29 mouse cellular contexts compared by ENCODE assay signal in genomic region chr2:124702621-124703020, GRCm38 (mm10).
DNase-seq lines count a peak whose midpoint lies in the region; ATAC-seq and TF ChIP-seq lines count a peak whose summit lies in the region.
"Had no signal": no experiment of that assay in that cellular context is flagged by ENCODE, and none has a peak within 500 bp of the region (broad histone marks: within the 10 kb centered on the region; RNA-seq: fewer than 3 reads in every experiment).

No protein-coding gene starts in this region.

- H3K4me2 ChIP-seq in midbrain, embryonic 16.5 days (ENCODE audit: low read length) = no peak overlapping the region
- H3K4me2 ChIP-seq in forebrain, embryonic 11.5 days (ENCODE audit: low read depth, low read length, severe bottlenecking) = no peak overlapping the region
- H3K4me2 ChIP-seq: embryonic facial prominence, embryonic 13.5 days; heart, embryonic 15.5 days; intestine, embryonic 15.5 days; kidney, embryonic 15.5 days; limb, embryonic 15.5 days; liver, embryonic 13.5 days; midbrain, embryonic 13.5 days had no signal

- WGBS in midbrain, embryonic 16.5 days = 84% methylated on average over 10 of the region's 10 CpGs
- WGBS in forebrain, embryonic 11.5 days = 91% methylated on average over 10 of the region's 10 CpGs

- H3K4me1 ChIP-seq in midbrain, embryonic 16.5 days (ENCODE audit: control insufficient read depth, insufficient read depth, low read length) = no peaks in the 10 kb centered on the region; the same call in 1 of the 2 replicates
- no peaks in the 10 kb centered on the region for H3K4me1 ChIP-seq in forebrain, embryonic 11.5 days (replicated peaks; ENCODE audit: control insufficient read depth, insufficient read depth, low read length)
- H3K4me1 ChIP-seq: intestine, embryonic 15.5 days; liver, embryonic 13.5 days had no signal

- ATAC-seq in midbrain, embryonic 16.5 days = no peak
- ATAC-seq in forebrain, embryonic 11.5 days (replicated peaks; ENCODE audit: low FRiP score) = no peak
- ATAC-seq: forebrain, postnatal 0 days; hindbrain, postnatal 0 days; intestine, embryonic 15.5 days; midbrain, embryonic 13.5 days had no signal

- H3K27ac ChIP-seq in midbrain, embryonic 16.5 days (ENCODE audit: low read length) = no peak overlapping the region
- H3K27ac ChIP-seq in forebrain, embryonic 11.5 days (ENCODE audit: low read depth, low read length) = no peak overlapping the region
- H3K27ac ChIP-seq: embryonic facial prominence, embryonic 13.5 days; forebrain, embryonic 10.5 days; heart, embryonic 10.5 days; heart, embryonic 15.5 days; hindbrain, postnatal 0 days; intestine, embryonic 15.5 days; kidney, embryonic 15.5 days; limb, embryonic 15.5 days; liver, embryonic 13.5 days; macrophage; midbrain, embryonic 13.5 days had no signal

- no peak for TF ChIP-seq POLR2A in brain, embryonic 14.5 days (IDR thresholded peaks at IDR 0.05; ENCODE audit: borderline replicate concordance, extremely low read depth, insufficient read depth, insufficient read length, poor library complexity, severe bottlenecking)

- no peaks in the 10 kb centered on the region for H3K27me3 ChIP-seq in midbrain, embryonic 16.5 days (ENCODE audit: control insufficient read depth, insufficient read depth, low read depth, low read length)
- no peaks in the 10 kb centered on the region for H3K27me3 ChIP-seq in forebrain, embryonic 11.5 days (ENCODE audit: control insufficient read depth, insufficient read depth, low read length)
- H3K27me3 ChIP-seq: embryonic facial prominence, embryonic 13.5 days; heart, embryonic 15.5 days; intestine, embryonic 15.5 days; kidney, embryonic 15.5 days; limb, embryonic 15.5 days; liver, embryonic 13.5 days; midbrain, embryonic 13.5 days had no signal

- no peak overlapping the region for H3K4me3 ChIP-seq in midbrain, embryonic 16.5 days (ENCODE audit: low read depth, low read length)
- H3K4me3 ChIP-seq in forebrain, embryonic 11.5 days (ENCODE audit: low read depth, low read length) = no peak overlapping the region
- H3K4me3 ChIP-seq: embryonic facial prominence, embryonic 13.5 days; forebrain, embryonic 10.5 days; heart, embryonic 10.5 days; heart, embryonic 15.5 days; intestine, embryonic 15.5 days; kidney, embryonic 15.5 days; limb, embryonic 15.5 days; liver, embryonic 13.5 days; midbrain, embryonic 13.5 days had no signal

- H3K36me3 ChIP-seq in midbrain, embryonic 16.5 days (ENCODE audit: control insufficient read depth, insufficient read depth, low read length) = no peaks in the 10 kb centered on the region
- no peaks in the 10 kb centered on the region for H3K36me3 ChIP-seq in forebrain, embryonic 11.5 days (ENCODE audit: control insufficient read depth, insufficient read depth, low read length)
- H3K36me3 ChIP-seq: embryonic facial prominence, embryonic 13.5 days; forebrain, embryonic 10.5 days; G1E; heart, embryonic 10.5 days; heart, embryonic 15.5 days; intestine, embryonic 15.5 days; kidney, embryonic 15.5 days; limb, embryonic 15.5 days; liver, embryonic 13.5 days; midbrain, embryonic 13.5 days had no signal

- no peak overlapping the region for H3K9ac ChIP-seq in midbrain, embryonic 16.5 days (ENCODE audit: low read depth, low read length)
- H3K9ac ChIP-seq in forebrain, embryonic 11.5 days (ENCODE audit: low read length) = no peak overlapping the region
- H3K9ac ChIP-seq: embryonic facial prominence, embryonic 13.5 days; forebrain, postnatal 0 days; heart, embryonic 15.5 days; intestine, embryonic 15.5 days; kidney, embryonic 15.5 days; limb, embryonic 15.5 days; liver, embryonic 13.5 days; midbrain, embryonic 13.5 days had no signal

- peak; percentile 55 for DNase-seq in heart, adult 11 months
- no peak for DNase-seq in heart, adult 18-20 months
- peak; percentile 35 for DNase-seq in brain, embryonic 14.5 days (ENCODE audit: low read depth)
- DNase-seq in cerebellum, adult 8-10 months = peak; percentile 42
- peak; percentile 52 to 60 for DNase-seq in cerebellum, postnatal 25 days
- DNase-seq in forebrain, embryonic 11.5 days (ENCODE audit: low spot score) = no peak
- DNase-seq: adrenal gland, postnatal 14 days; embryo, embryonic 11 days; forebrain, postnatal 0 days; gastrocnemius, postnatal 10 days; kidney, postnatal 4 days; layer of hippocampus, postnatal 36 days; left cerebral cortex, postnatal 4 days; liver, embryonic 13.5 days; lung, adult 18-20 months; lung, postnatal 10 days; thymus, postnatal 4 days had no signal

- no peak for TF ChIP-seq CTCF in brain, embryonic 14.5 days (IDR thresholded peaks at IDR 0.05; ENCODE audit: borderline replicate concordance, extremely low read depth, insufficient read depth, insufficient read length)

- H3K9me3 ChIP-seq in midbrain, embryonic 16.5 days (replicated peaks; ENCODE audit: control insufficient read depth, low read length, poor library complexity, severe bottlenecking) = no peaks in the 10 kb centered on the region
- H3K9me3 ChIP-seq in forebrain, embryonic 11.5 days (ENCODE audit: control insufficient read depth, low read length) = no peaks in the 10 kb centered on the region
- H3K9me3 ChIP-seq: embryonic facial prominence, embryonic 13.5 days; forebrain, embryonic 10.5 days; heart, embryonic 10.5 days; heart, embryonic 15.5 days; intestine, embryonic 15.5 days; kidney, embryonic 15.5 days; limb, embryonic 15.5 days; liver, embryonic 13.5 days; midbrain, embryonic 13.5 days had no signal

Comparison
In these comparisons a context has a peak if more than half of its experiments do, and no peak if none do; other contexts are left out.
1. DNase-seq: peak in heart, adult 11 months (single experiment), brain, embryonic 14.5 days (single experiment), cerebellum, adult 8-10 months (single experiment) and cerebellum, postnatal 25 days (2 of 2); none in heart, adult 18-20 months (0 of 2) and forebrain, embryonic 11.5 days (single experiment).